Mouse (Mus musculus) embryonic facial prominence, embryonic 14.5 days (tissue): Measurements from ENCODE around the gene Cbln4. TPM values are rescaled to one million over a fixed set of nuclear protein-coding genes. Genes with fewer than 3 reads are reported as not detected.

Experiments used
- ATAC-seq: fragments of 200-750 bp; cut with Nextera tagmentation; 2 replicates; pipeline ENCODE4 v1.8.0; 2017; ENCODE audit warnings: low read depth, moderate number of reproducible peaks, moderate TSS enrichment
- DNase-seq: peaks from one replicate; pipeline ENCODE4 v3.0.0-alpha.2; 2015; ENCODE audit warnings: low spot score
- H3K27ac ChIP-seq: fragments of 300-500 bp; sonication (generic); replicated peaks from 2 replicates; pipeline ENCODE4 v1.5.1; 2014; ENCODE audit warnings: low read depth, mild to moderate bottlenecking, low read length, moderate library complexity
- H3K27me3 ChIP-seq: fragments of 300-500 bp; sonication (generic); replicated peaks from 2 replicates; pipeline ENCODE4 v1.6.1; 2014; ENCODE audit warnings: low read length; ENCODE audit not compliant: control insufficient read depth, insufficient read depth
- H3K36me3 ChIP-seq: fragments of 300-500 bp; sonication (generic); 2 replicates; pipeline ENCODE4 v1.6.1; 2014; ENCODE audit warnings: low read length, mixed read lengths; ENCODE audit not compliant: control insufficient read depth, insufficient read depth
- H3K4me1 ChIP-seq: fragments of 300-500 bp; sonication (generic); 2 replicates; pipeline ENCODE4 v1.6.1; 2014; ENCODE audit warnings: antibody characterized with exemption, low read length; ENCODE audit not compliant: control insufficient read depth, insufficient read depth
- H3K4me2 ChIP-seq: fragments of 300-500 bp; sonication (generic); 2 replicates; pipeline ENCODE4 v1.6.1; 2014; ENCODE audit warnings: low read depth, mild to moderate bottlenecking, low read length, moderate library complexity, mixed read lengths
- H3K4me3 ChIP-seq: fragments of 300-500 bp; sonication (generic); 2 replicates; pipeline ENCODE4 v1.5.1; 2014; ENCODE audit warnings: low read depth, mild to moderate bottlenecking, low read length
- H3K9ac ChIP-seq: fragments of 300-500 bp; sonication (generic); 2 replicates; pipeline ENCODE4 v1.6.1; 2014; ENCODE audit warnings: low read depth, mild to moderate bottlenecking, low read length, moderate library complexity, mixed read lengths
- H3K9me3 ChIP-seq: fragments of 300-500 bp; sonication (generic); 2 replicates; pipeline ENCODE4 v1.6.1; 2016; ENCODE audit warnings: low read length; ENCODE audit not compliant: control insufficient read depth
- WGBS: fragments of 180-500 bp; shearing (Covaris S2); extraction: QIAGEN DNeasy Blood & Tissue Kit; methylation state at CpG from one replicate; pipeline ENCODE4 v1.1.7; 2014; 5-methylcytosine and 5-hydroxymethylcytosine counted together
- polyA plus RNA-seq: library from polyadenylated mRNA; unstranded; fragments of >200 nt; fragmentation: Nextera tagmentation; extraction: Ambion mirVana; gene quantifications from 2 replicates; pipeline ENCODE4 v1.2.1, GENCODE M21; 2014

Gene Cbln4
- polyA plus RNA-seq = 1.0 and 1.3 TPM in 2 replicates

GRCm38 (mm10) chr2:172043235-172043610 lies at the start of gene Cbln4:
Cbln4 (minus strand) TSS chr2:172043466.
- no peak for ATAC-seq
- peak within 1 kb of the TSS; percentile 23 for H3K4me3 ChIP-seq
- peaks cover 55% of the 10 kb centered on the region for H3K27me3 ChIP-seq
- H3K36me3 ChIP-seq = no peaks in the 10 kb centered on the region
- no peak within 1 kb of the TSS for H3K27ac ChIP-seq
- peak within 1 kb of the TSS; percentile 48 for H3K4me2 ChIP-seq
- 0 out of 2 replicates have a peak within 1 kb of the TSS, but pooled peaks have one; percentile 8 for H3K9ac ChIP-seq
- H3K4me1 ChIP-seq = 0 out of 2 replicates have a peak, but pooled peaks cover 3% of the 10 kb centered on the region
- 0% methylated on average over 22 of the region's 23 CpGs for WGBS
- no peaks in the 10 kb centered on the region for H3K9me3 ChIP-seq
- DNase-seq = no peak

DNA sequence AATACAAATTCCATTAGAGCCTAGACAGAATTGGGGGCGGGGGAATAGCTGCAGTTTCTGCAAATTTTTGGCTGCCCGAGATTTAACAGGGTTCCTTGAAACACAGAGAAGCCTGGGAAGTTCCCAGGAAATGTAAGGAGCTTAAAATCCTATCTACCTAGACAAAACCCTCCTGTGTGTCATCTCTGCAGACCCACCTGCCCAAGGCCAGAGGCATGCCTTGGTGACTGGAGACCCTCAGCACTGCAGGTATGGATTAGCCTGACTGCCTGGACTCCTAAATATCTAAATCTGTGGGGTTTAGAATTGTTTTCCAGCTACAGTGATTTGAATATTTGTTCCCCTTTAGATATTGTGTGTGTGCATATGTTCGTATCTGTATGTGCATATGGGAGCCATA lies 35.3 kb upstream of the Cbln4 start:
- H3K36me3 ChIP-seq = no peaks in the 10 kb centered on the region
- H3K9ac ChIP-seq = no peak overlapping the region
- H3K4me1 ChIP-seq = no peaks in the 10 kb centered on the region
- DNase-seq = no peak
- no peak overlapping the region for H3K27ac ChIP-seq
- no peak overlapping the region for H3K4me2 ChIP-seq
- no peaks in the 10 kb centered on the region for H3K9me3 ChIP-seq
- no peak overlapping the region for H3K4me3 ChIP-seq
- no peak for ATAC-seq
- WGBS = 69% methylated on average over 3 of the region's 3 CpGs
- H3K27me3 ChIP-seq = no peaks in the 10 kb centered on the region

DNA sequence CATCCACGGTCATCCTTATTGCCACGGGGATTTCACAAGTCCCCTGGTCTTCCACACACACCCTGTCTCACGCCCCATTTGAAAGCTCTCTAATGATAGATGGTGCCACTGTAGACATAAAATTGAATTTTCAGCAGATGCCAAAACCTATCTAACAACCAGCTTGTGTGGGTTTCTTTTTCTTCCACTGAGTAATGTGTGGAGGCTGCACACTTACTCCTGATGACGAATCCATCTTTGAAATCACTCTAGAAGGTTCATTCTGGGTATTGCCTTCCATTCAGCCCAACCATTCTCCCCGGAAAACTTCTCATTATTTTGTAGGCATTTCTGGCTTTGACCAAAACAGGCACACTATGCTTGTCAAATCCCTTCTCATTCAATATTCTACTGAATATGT lies 33.0 kb upstream of the Cbln4 start:
- Histone ChIP-seq H3K9me3 (no peaks in the 10 kb centered on the region), H3K27me3 (no peaks in the 10 kb centered on the region), H3K36me3 (no peaks in the 10 kb centered on the region), H3K4me2 (no peak overlapping the region), H3K9ac (no peak overlapping the region), H3K27ac (no peak overlapping the region), H3K4me1 (no peaks in the 10 kb centered on the region), H3K4me3 (no peak overlapping the region)
- 84% methylated on average over 5 of the region's 5 CpGs for WGBS
- no peak for DNase-seq
- no peak for ATAC-seq

DNA sequence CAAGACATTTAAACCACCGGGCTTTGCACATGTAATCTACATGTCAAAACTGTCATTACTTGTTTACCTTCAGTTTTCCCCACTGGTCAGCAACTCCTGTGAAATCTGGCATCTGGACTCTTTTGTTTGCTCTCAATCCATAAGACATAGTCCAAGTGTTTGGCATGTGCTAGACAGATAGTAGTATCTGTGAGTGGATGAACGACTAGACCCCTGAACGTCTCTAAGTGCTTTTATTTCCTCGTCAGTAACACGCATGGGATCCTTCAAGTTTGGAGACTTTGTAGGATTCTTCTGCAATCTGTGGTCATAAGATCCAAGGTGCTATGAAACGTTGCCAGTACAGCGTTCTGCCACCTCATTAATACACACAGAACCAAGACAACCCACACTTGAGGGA lies 19.6 kb upstream of the Cbln4 start:
- no peak overlapping the region for H3K4me2 ChIP-seq
- H3K9me3 ChIP-seq = no peaks in the 10 kb centered on the region
- ATAC-seq (no peak), DNase-seq (no peak)
- WGBS = 85% methylated on average over 7 of the region's 7 CpGs
- H3K4me3 ChIP-seq = no peak overlapping the region
- H3K36me3 ChIP-seq = no peaks in the 10 kb centered on the region
- H3K9ac ChIP-seq = no peak overlapping the region
- no peaks in the 10 kb centered on the region for H3K27me3 ChIP-seq
- H3K4me1 ChIP-seq = no peaks in the 10 kb centered on the region
- no peak overlapping the region for H3K27ac ChIP-seq

DNA sequence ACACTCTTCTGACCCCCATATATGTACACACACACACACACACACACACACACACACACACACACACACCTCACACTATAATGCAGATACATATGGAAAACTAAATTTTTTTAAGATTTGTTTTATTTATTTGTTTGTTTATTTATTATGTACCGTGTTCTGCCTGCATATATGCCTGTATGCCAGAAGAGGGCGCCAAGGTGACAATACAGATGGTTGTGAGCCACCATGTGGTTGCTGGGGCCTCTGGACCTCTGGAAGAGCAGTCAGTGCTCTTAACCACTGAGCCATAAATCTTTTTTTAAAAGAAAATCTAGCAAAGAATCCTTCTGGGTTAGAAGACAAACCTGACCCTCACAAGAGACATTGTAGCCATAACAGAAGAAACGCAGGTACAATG lies 16.5 kb upstream of the Cbln4 start:
- 62% methylated on average over 3 of the region's 3 CpGs for WGBS
- Histone ChIP-seq H3K27me3 (no peaks in the 10 kb centered on the region), H3K4me2 (no peak overlapping the region), H3K4me3 (no peak overlapping the region), H3K36me3 (no peaks in the 10 kb centered on the region), H3K9ac (no peak overlapping the region), H3K9me3 (no peaks in the 10 kb centered on the region), H3K27ac (no peak overlapping the region), H3K4me1 (no peaks in the 10 kb centered on the region)
- no peak for ATAC-seq
- no peak for DNase-seq

DNA sequence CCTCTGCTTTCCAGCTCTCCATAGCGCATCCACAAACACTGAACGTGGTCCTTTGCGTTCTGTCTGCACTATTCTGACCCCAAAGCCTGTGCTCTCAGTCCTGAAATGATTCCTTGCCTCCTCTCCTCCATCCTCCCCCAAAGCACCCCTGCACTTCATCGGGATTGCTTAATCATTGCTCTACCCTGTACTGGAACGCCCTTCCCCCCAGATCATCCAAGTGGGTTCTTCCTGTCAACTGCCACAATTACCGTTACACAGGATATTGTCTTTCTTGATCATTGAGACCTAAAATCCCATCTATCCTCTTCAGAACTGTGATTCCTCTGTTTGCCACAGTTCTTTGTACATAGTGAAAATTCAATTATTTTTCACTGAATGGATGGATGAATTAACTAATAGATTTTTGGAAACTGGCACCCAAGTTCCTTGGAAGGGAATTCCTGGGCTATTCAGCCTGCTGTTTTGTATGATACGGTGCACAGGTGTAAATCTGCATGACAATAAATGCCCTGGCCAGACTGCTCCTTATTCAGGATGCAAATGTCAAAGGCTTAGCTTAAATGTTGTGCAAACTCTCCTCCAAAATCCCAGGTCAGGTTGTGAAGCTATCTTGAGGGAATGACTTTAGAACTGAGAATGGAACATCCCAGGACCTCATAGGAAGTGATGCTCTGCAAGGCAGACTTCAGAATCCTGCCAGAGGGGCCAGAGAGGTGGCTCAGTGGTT lies 15.8 kb upstream of the Cbln4 start:
- Histone ChIP-seq H3K36me3 (no peaks in the 10 kb centered on the region), H3K27ac (no peak overlapping the region), H3K4me1 (no peaks in the 10 kb centered on the region), H3K9me3 (no peaks in the 10 kb centered on the region), H3K4me2 (no peak overlapping the region), H3K27me3 (no peaks in the 10 kb centered on the region), H3K9ac (no peak overlapping the region), H3K4me3 (no peak overlapping the region)
- ATAC-seq (no peak), DNase-seq (no peak)
- WGBS = 72% methylated on average over 7 of the region's 7 CpGs

- peak; percentile 72 for DNase-seq
- WGBS = 10% methylated on average over 7 of the region's 7 CpGs
- H3K4me3 ChIP-seq = no peak overlapping the region
These were observed 2.7 kb upstream of the Cbln4 start for GRCm38 (mm10) chr2:172046002-172046401.

GRCm38 (mm10) chr2:172042607-172043234 lies 545 bp downstream of the Cbln4 start:
- Histone ChIP-seq H3K4me1 (0 out of 2 replicates have a peak, but pooled peaks cover 3% of the 10 kb centered on the region), H3K9me3 (no peaks in the 10 kb centered on the region), H3K27ac (no peak overlapping the region), H3K4me2 (peak overlapping the region; percentile 48), H3K27me3 (peaks cover 55% of the 10 kb centered on the region), H3K36me3 (no peaks in the 10 kb centered on the region), H3K9ac (no peak overlapping the region), H3K4me3 (peak overlapping the region; percentile 23)
- WGBS = 1% methylated on average over 18 of the region's 46 CpGs
- no peak for ATAC-seq
- no peak for DNase-seq

More at GRCm38 (mm10) chr2:172046002-172046401, 2.7 kb upstream of the Cbln4 start:
- H3K9ac ChIP-seq = no peak overlapping the region
- no peak overlapping the region for H3K4me2 ChIP-seq
- no peak overlapping the region for H3K27ac ChIP-seq
- no peaks in the 10 kb centered on the region for H3K36me3 ChIP-seq
- H3K9me3 ChIP-seq = no peaks in the 10 kb centered on the region
- peak; percentile 64; the same call in 1 of the 2 replicates for ATAC-seq
- H3K27me3 ChIP-seq = peaks cover 40% of the 10 kb centered on the region
- H3K4me1 ChIP-seq = 0 out of 2 replicates have a peak, but pooled peaks cover 3% of the 10 kb centered on the region
